Mouse (Mus musculus) neural tube, embryonic 15.5 days (tissue): ENCODE measurements around the gene Sfxn5. TPM values are rescaled to one million over a fixed set of nuclear protein-coding genes. Genes with fewer than 3 reads are reported as not detected.

Experiments used
- ATAC-seq: fragments of 200-750 bp; cut with Nextera tagmentation; 2 replicates; pipeline ENCODE4 v1.8.0; 2017; ENCODE audit warnings: mild to moderate bottlenecking, moderate TSS enrichment, moderate library complexity; ENCODE audit not compliant: low FRiP score
- H3K27ac ChIP-seq: fragments of 300-500 bp; sonication (generic); replicated peaks from 2 replicates; pipeline ENCODE4 v1.5.1; 2015; ENCODE audit warnings: mild to moderate bottlenecking, inconsistent platforms
- H3K27me3 ChIP-seq: fragments of 300-500 bp; sonication (generic); replicated peaks from 2 replicates; pipeline ENCODE4 v1.6.1; 2015; ENCODE audit warnings: inconsistent platforms
- H3K36me3 ChIP-seq: fragments of 300-500 bp; sonication (generic); 2 replicates; pipeline ENCODE4 v1.6.1; 2015; ENCODE audit warnings: inconsistent platforms
- H3K4me1 ChIP-seq: fragments of 300-500 bp; sonication (generic); 2 replicates; pipeline ENCODE4 v1.6.1; 2015; ENCODE audit warnings: inconsistent platforms
- H3K4me2 ChIP-seq: fragments of 300-500 bp; sonication (generic); 2 replicates; pipeline ENCODE4 v1.6.1; 2015; ENCODE audit warnings: inconsistent platforms, mild to moderate bottlenecking, moderate library complexity
- H3K4me3 ChIP-seq: fragments of 300-500 bp; sonication (generic); replicated peaks from 2 replicates; pipeline ENCODE4 v1.5.1; 2015; ENCODE audit warnings: mild to moderate bottlenecking, inconsistent platforms
- H3K9ac ChIP-seq: fragments of 300-500 bp; sonication (generic); replicated peaks from 2 replicates; pipeline ENCODE4 v1.6.1; 2015; ENCODE audit warnings: mild to moderate bottlenecking, inconsistent platforms
- H3K9me3 ChIP-seq: fragments of 300-500 bp; sonication (generic); replicated peaks from 2 replicates; pipeline ENCODE4 v1.6.1; 2016; ENCODE audit warnings: inconsistent platforms
- WGBS: fragments of 180-500 bp; shearing (Covaris S2); methylation state at CpG from one replicate; pipeline ENCODE4 v1.1.7; 2015; ENCODE audit warnings: mixed read lengths; 5-methylcytosine and 5-hydroxymethylcytosine counted together
- polyA plus RNA-seq: library from polyadenylated mRNA; unstranded; fragments of >200 nt; fragmentation: Nextera tagmentation; extraction: Ambion mirVana; gene quantifications from 2 replicates; pipeline ENCODE4 v1.2.1, GENCODE M21; 2015

The Sfxn5 gene
- polyA plus RNA-seq, 1 experiment from 2014 or later: 39.3 TPM

- Histone ChIP-seq H3K27ac (peak overlapping the region; percentile 83), H3K4me2 (no peak overlapping the region), H3K36me3 (no peaks in the 10 kb centered on the region; the same call in 1 of the 2 replicates), H3K9ac (no peak overlapping the region), H3K4me1 (peaks cover 16% of the 10 kb centered on the region), H3K4me3 (no peak overlapping the region), H3K27me3 (no peaks in the 10 kb centered on the region), H3K9me3 (no peaks in the 10 kb centered on the region)
- WGBS: 52% methylated on average over 3 of the region's 3 CpGs
- peak; percentile 87 for ATAC-seq
These were observed 30.7 kb downstream of the Sfxn5 start for GRCm38 (mm10) chr6:85302326-85303055.

- 60% methylated on average over 7 of the region's 7 CpGs for WGBS
- H3K9me3 ChIP-seq: no peaks in the 10 kb centered on the region
- no peak overlapping the region for H3K4me2 ChIP-seq
- peaks cover 17% of the 10 kb centered on the region for H3K4me1 ChIP-seq
- no peaks in the 10 kb centered on the region for H3K27me3 ChIP-seq
- ATAC-seq: peak; percentile 53; the same call in 1 of the 2 replicates
- H3K9ac ChIP-seq: no peak overlapping the region
- H3K27ac ChIP-seq: 0 out of 2 replicates have a peak overlapping the region, but pooled peaks have one; percentile 37
- no peaks in the 10 kb centered on the region; the same call in 1 of the 2 replicates for H3K36me3 ChIP-seq
- H3K4me3 ChIP-seq: no peak overlapping the region
These were observed 37.6 kb downstream of the Sfxn5 start for GRCm38 (mm10) chr6:85295384-85296167.

GRCm38 (mm10) chr6:85294004-85294379, 39.2 kb downstream of the Sfxn5 start:
- 20% methylated on average over 5 of the region's 5 CpGs for WGBS
- Histone ChIP-seq H3K27ac (0 out of 2 replicates have a peak overlapping the region, but pooled peaks have one; percentile 15), H3K9me3 (no peaks in the 10 kb centered on the region), H3K36me3 (no peaks in the 10 kb centered on the region; the same call in 1 of the 2 replicates), H3K9ac (no peak overlapping the region), H3K4me2 (no peak overlapping the region), H3K4me1 (peaks cover 17% of the 10 kb centered on the region), H3K27me3 (no peaks in the 10 kb centered on the region), H3K4me3 (no peak overlapping the region)
- ATAC-seq: no peak

GRCm38 (mm10) chr6:85293255-85294003, 39.8 kb downstream of the Sfxn5 start:
- H3K9ac ChIP-seq: no peak overlapping the region
- peaks cover 17% of the 10 kb centered on the region for H3K4me1 ChIP-seq
- no peaks in the 10 kb centered on the region for H3K27me3 ChIP-seq
- no peaks in the 10 kb centered on the region for H3K9me3 ChIP-seq
- ATAC-seq: peak; percentile 53; the same call in 1 of the 2 replicates
- H3K4me2 ChIP-seq: no peak overlapping the region
- no peak overlapping the region for H3K4me3 ChIP-seq
- WGBS: 39% methylated on average over 10 of the region's 10 CpGs
- H3K36me3 ChIP-seq: no peaks in the 10 kb centered on the region
- peak overlapping the region; percentile 15; the same call in 1 of the 2 replicates for H3K27ac ChIP-seq

GRCm38 (mm10) chr6:85290869-85291824, 42.1 kb downstream of the Sfxn5 start:
- WGBS: 93% methylated on average over 16 of the region's 16 CpGs
- H3K4me3 ChIP-seq: no peak overlapping the region
- peaks cover 17% of the 10 kb centered on the region for H3K4me1 ChIP-seq
- H3K36me3 ChIP-seq: no peaks in the 10 kb centered on the region
- no peaks in the 10 kb centered on the region for H3K27me3 ChIP-seq
- H3K9ac ChIP-seq: no peak overlapping the region
- no peak overlapping the region for H3K4me2 ChIP-seq
- no peak overlapping the region for H3K27ac ChIP-seq
- ATAC-seq: no peak
- no peaks in the 10 kb centered on the region for H3K9me3 ChIP-seq

- Histone ChIP-seq H3K27ac (no peak overlapping the region), H3K4me3 (no peak overlapping the region), H3K9ac (no peak overlapping the region), H3K4me1 (peaks cover 1% of the 10 kb centered on the region), H3K27me3 (no peaks in the 10 kb centered on the region), H3K9me3 (no peaks in the 10 kb centered on the region), H3K36me3 (no peaks in the 10 kb centered on the region), H3K4me2 (no peak overlapping the region)
- WGBS: 89% methylated on average over 4 of the region's 4 CpGs
- no peak for ATAC-seq
These were observed 44.9 kb downstream of the Sfxn5 start for GRCm38 (mm10) chr6:85288193-85288857.

GRCm38 (mm10) chr6:85286283-85287047, 46.8 kb downstream of the Sfxn5 start:
- Histone ChIP-seq H3K4me2 (no peak overlapping the region), H3K9ac (no peak overlapping the region), H3K36me3 (no peaks in the 10 kb centered on the region), H3K4me1 (no peaks in the 10 kb centered on the region), H3K27me3 (no peaks in the 10 kb centered on the region), H3K9me3 (no peaks in the 10 kb centered on the region), H3K27ac (no peak overlapping the region), H3K4me3 (no peak overlapping the region)
- WGBS: 91% methylated on average over 13 of the region's 13 CpGs
- ATAC-seq: no peak

- WGBS: 88% methylated on average over 14 of the region's 14 CpGs
These were observed 52.4 kb downstream of the Sfxn5 start for GRCm38 (mm10) chr6:85280871-85281270.

GRCm38 (mm10) chr6:85276571-85276970, 56.7 kb downstream of the Sfxn5 start:
- no peak overlapping the region for H3K4me2 ChIP-seq
- H3K27me3 ChIP-seq: no peaks in the 10 kb centered on the region; the same call in 1 of the 2 replicates
- 68% methylated on average over 8 of the region's 8 CpGs for WGBS
- H3K27ac ChIP-seq: no peak overlapping the region
- no peak overlapping the region for H3K9ac ChIP-seq
- H3K9me3 ChIP-seq: no peaks in the 10 kb centered on the region
- H3K4me1 ChIP-seq: no peaks in the 10 kb centered on the region
- H3K36me3 ChIP-seq: no peaks in the 10 kb centered on the region
- no peak for ATAC-seq
- H3K4me3 ChIP-seq: no peak overlapping the region

More at GRCm38 (mm10) chr6:85280871-85281270, 52.4 kb downstream of the Sfxn5 start:
- H3K36me3 ChIP-seq: no peaks in the 10 kb centered on the region
- no peaks in the 10 kb centered on the region for H3K4me1 ChIP-seq
- no peaks in the 10 kb centered on the region for H3K9me3 ChIP-seq
- H3K9ac ChIP-seq: no peak overlapping the region
- H3K4me3 ChIP-seq: no peak overlapping the region
- H3K27me3 ChIP-seq: no peaks in the 10 kb centered on the region; the same call in 1 of the 2 replicates
- no peak overlapping the region for H3K27ac ChIP-seq
- H3K4me2 ChIP-seq: no peak overlapping the region
- no peak for ATAC-seq

GRCm38 (mm10) chr6:85272436-85272835, 60.8 kb downstream of the Sfxn5 start:
- Histone ChIP-seq H3K36me3 (no peaks in the 10 kb centered on the region), H3K27me3 (peaks cover 16% of the 10 kb centered on the region), H3K9me3 (no peaks in the 10 kb centered on the region), H3K4me1 (no peaks in the 10 kb centered on the region), H3K27ac (no peak overlapping the region), H3K9ac (no peak overlapping the region), H3K4me2 (no peak overlapping the region), H3K4me3 (no peak overlapping the region)
- 86% methylated on average over 9 of the region's 9 CpGs for WGBS
- no peak for ATAC-seq
